Mouse (Mus musculus): ENCODE measurements around the gene Atg16l2. TPM values are rescaled to one million over a fixed set of nuclear protein-coding genes. Genes with fewer than 3 reads are reported as not detected.

Gene Atg16l2
- polyA plus RNA-seq, 1 experiment: 62.9 TPM

- WGBS: 90% methylated on average over 4 of the region's 4 CpGs
- Histone ChIP-seq H3K27me3 (ENCODE audit: control insufficient read depth, insufficient read depth, low read length) (no peaks in the 10 kb centered on the region), H3K4me1 (ENCODE audit: control insufficient read depth, insufficient read depth, insufficient read length) (no peaks in the 10 kb centered on the region), H3K36me3 (ENCODE audit: control insufficient read depth, insufficient read depth, low read length) (peaks cover 28% of the 10 kb centered on the region), H3K4me3 (ENCODE audit: extremely low read depth, insufficient read depth, insufficient read length) (no peak overlapping the region), H3K27ac (ENCODE audit: insufficient read depth, low read length) (no peak overlapping the region)
- no peak for TF ChIP-seq CTCF (IDR thresholded peaks at IDR 0.05; ENCODE audit: extremely low read depth, insufficient read depth, insufficient read length, insufficient replicate concordance)
- TF ChIP-seq POLR2A (IDR thresholded peaks at IDR 0.05; ENCODE audit: low read depth, low read length): no peak
- no peak for DNase-seq (ENCODE audit: low read depth in 1 of 2, low spot score in 2 of 2)
These were observed 53.3 kb downstream of the Atg16l2 start for GRCm38 (mm10) chr7:101248760-101249159.

GRCm38 (mm10) chr7:101236712-101237473 is 65.2 kb downstream of the Atg16l2 start:
- no peak overlapping the region for H3K27ac ChIP-seq (ENCODE audit: insufficient read depth, low read length)
- peaks cover 13% of the 10 kb centered on the region; the same call in 1 of the 2 replicates for H3K36me3 ChIP-seq (ENCODE audit: control insufficient read depth, insufficient read depth, low read length)
- WGBS: 84% methylated on average over 8 of the region's 8 CpGs
- H3K27me3 ChIP-seq (ENCODE audit: control insufficient read depth, insufficient read depth, low read length): no peaks in the 10 kb centered on the region
- DNase-seq (ENCODE audit: low read depth in 1 of 2, low spot score in 2 of 2): no peak
- peaks cover 3% of the 10 kb centered on the region; the same call in 1 of the 2 replicates for H3K4me1 ChIP-seq (ENCODE audit: control insufficient read depth, insufficient read depth, insufficient read length)
- TF ChIP-seq POLR2A (IDR thresholded peaks at IDR 0.05; ENCODE audit: low read depth, low read length) (no peak), CTCF (IDR thresholded peaks at IDR 0.05; ENCODE audit: extremely low read depth, insufficient read depth, insufficient read length, insufficient replicate concordance) (no peak)
- H3K4me3 ChIP-seq (ENCODE audit: extremely low read depth, insufficient read depth, insufficient read length): no peak overlapping the region

- Histone ChIP-seq H3K27ac (ENCODE audit: insufficient read depth, low read length) (peak overlapping the region; percentile 60), H3K36me3 (ENCODE audit: control insufficient read depth, insufficient read depth, low read length) (peaks cover 8% of the 10 kb centered on the region; the same call in 1 of the 2 replicates), H3K27me3 (ENCODE audit: control insufficient read depth, insufficient read depth, low read length) (no peaks in the 10 kb centered on the region), H3K4me1 (ENCODE audit: control insufficient read depth, insufficient read depth, insufficient read length) (peaks cover 12% of the 10 kb centered on the region), H3K4me3 (ENCODE audit: extremely low read depth, insufficient read depth, insufficient read length) (no peak overlapping the region)
- WGBS: 43% methylated on average over 3 of the region's 3 CpGs
- TF ChIP-seq CTCF (IDR thresholded peaks at IDR 0.05; ENCODE audit: extremely low read depth, insufficient read depth, insufficient read length, insufficient replicate concordance) (no peak), POLR2A (IDR thresholded peaks at IDR 0.05; ENCODE audit: low read depth, low read length) (no peak)
- no peak for DNase-seq (ENCODE audit: low read depth in 1 of 2, low spot score in 2 of 2)
These were observed 69.3 kb downstream of the Atg16l2 start for GRCm38 (mm10) chr7:101232716-101233115.

- WGBS: 48% methylated on average over 2 of the region's 2 CpGs
- Histone ChIP-seq H3K4me3 (ENCODE audit: extremely low read depth, insufficient read depth, insufficient read length) (no peak overlapping the region), H3K27ac (ENCODE audit: insufficient read depth, low read length) (no peak overlapping the region), H3K36me3 (ENCODE audit: control insufficient read depth, insufficient read depth, low read length) (peaks cover 9% of the 10 kb centered on the region; the same call in 1 of the 2 replicates), H3K27me3 (ENCODE audit: control insufficient read depth, insufficient read depth, low read length) (no peaks in the 10 kb centered on the region), H3K4me1 (ENCODE audit: control insufficient read depth, insufficient read depth, insufficient read length) (peaks cover 18% of the 10 kb centered on the region)
- no peak for TF ChIP-seq POLR2A (IDR thresholded peaks at IDR 0.05; ENCODE audit: low read depth, low read length)
- no peak for TF ChIP-seq CTCF (IDR thresholded peaks at IDR 0.05; ENCODE audit: extremely low read depth, insufficient read depth, insufficient read length, insufficient replicate concordance)
- DNase-seq (ENCODE audit: low read depth in 1 of 2, low spot score in 2 of 2): no peak
These were observed 70.6 kb downstream of the Atg16l2 start for GRCm38 (mm10) chr7:101231458-101231857.

GRCm38 (mm10) chr7:101229336-101229735 is 72.7 kb downstream of the Atg16l2 start:
- peaks cover 18% of the 10 kb centered on the region for H3K4me1 ChIP-seq (ENCODE audit: control insufficient read depth, insufficient read depth, insufficient read length)
- peak overlapping the region; percentile 71 for H3K27ac ChIP-seq (ENCODE audit: insufficient read depth, low read length)
- 72% methylated on average over 1 of the region's 1 CpGs for WGBS
- DNase-seq (ENCODE audit: low read depth in 1 of 2, low spot score in 2 of 2): no peak
- TF ChIP-seq POLR2A (IDR thresholded peaks at IDR 0.05; ENCODE audit: low read depth, low read length) (no peak), CTCF (IDR thresholded peaks at IDR 0.05; ENCODE audit: extremely low read depth, insufficient read depth, insufficient read length, insufficient replicate concordance) (no peak)
- no peak overlapping the region for H3K4me3 ChIP-seq (ENCODE audit: extremely low read depth, insufficient read depth, insufficient read length)
- no peaks in the 10 kb centered on the region for H3K27me3 ChIP-seq (ENCODE audit: control insufficient read depth, insufficient read depth, low read length)
- peaks cover 6% of the 10 kb centered on the region; the same call in 1 of the 2 replicates for H3K36me3 ChIP-seq (ENCODE audit: control insufficient read depth, insufficient read depth, low read length)

- whole genome bisulfite sequencing: 51% methylated on average over 2 of the region's 2 CpGs
- TF ChIP-seq POLR2A (IDR thresholded peaks at IDR 0.05; ENCODE audit: low read depth, low read length): no peak
- no peak for TF ChIP-seq CTCF (IDR thresholded peaks at IDR 0.05; ENCODE audit: extremely low read depth, insufficient read depth, insufficient read length, insufficient replicate concordance)
These were observed 78.5 kb downstream of the Atg16l2 start for GRCm38 (mm10) chr7:101223501-101223900.

GRCm38 (mm10) chr7:101216724-101217123 is 85.3 kb downstream of the Atg16l2 start:
- no peak for TF ChIP-seq CTCF (IDR thresholded peaks at IDR 0.05; ENCODE audit: extremely low read depth, insufficient read depth, insufficient read length, insufficient replicate concordance)
- no peak for TF ChIP-seq POLR2A (IDR thresholded peaks at IDR 0.05; ENCODE audit: low read depth, low read length)
- DNase-seq (ENCODE audit: low read depth in 1 of 2, low spot score in 2 of 2): no peak
- Histone ChIP-seq H3K4me3 (ENCODE audit: extremely low read depth, insufficient read depth, insufficient read length) (no peak overlapping the region), H3K27me3 (ENCODE audit: control insufficient read depth, insufficient read depth, low read length) (no peaks in the 10 kb centered on the region), H3K36me3 (ENCODE audit: control insufficient read depth, insufficient read depth, low read length) (peaks cover 6% of the 10 kb centered on the region; the same call in 1 of the 2 replicates), H3K27ac (ENCODE audit: insufficient read depth, low read length) (peak overlapping the region; percentile 44), H3K4me1 (ENCODE audit: control insufficient read depth, insufficient read depth, insufficient read length) (peaks cover 17% of the 10 kb centered on the region)
- 87% methylated on average over 2 of the region's 2 CpGs for WGBS

More at GRCm38 (mm10) chr7:101223501-101223900, 78.5 kb downstream of the Atg16l2 start:
- H3K36me3 ChIP-seq (ENCODE audit: control insufficient read depth, insufficient read depth, low read length): peaks cover 3% of the 10 kb centered on the region; the same call in 1 of the 2 replicates
- DNase-seq (ENCODE audit: low read depth in 1 of 2, low spot score in 2 of 2): no peak
- no peaks in the 10 kb centered on the region for H3K27me3 ChIP-seq (ENCODE audit: control insufficient read depth, insufficient read depth, low read length)
- H3K27ac ChIP-seq (ENCODE audit: insufficient read depth, low read length): no peak overlapping the region
- H3K4me3 ChIP-seq (ENCODE audit: extremely low read depth, insufficient read depth, insufficient read length): no peak overlapping the region
- H3K4me1 ChIP-seq (ENCODE audit: control insufficient read depth, insufficient read depth, insufficient read length): peaks cover 5% of the 10 kb centered on the region
